Mouse (Mus musculus) lung, postnatal 0 days (tissue): ENCODE measurements around the gene Dkk3.

Source experiments
- CTCF ChIP-seq: IDR thresholded peaks from 2 replicates; pipeline ENCODE4 v1.5.1; 2016; ENCODE audit warnings: antibody characterized with exemption, mild to moderate bottlenecking
- EP300 ChIP-seq: IDR thresholded peaks from 2 replicates; pipeline ENCODE4 v1.6.1; 2016; ENCODE audit warnings: antibody characterized with exemption, mild to moderate bottlenecking, control low read depth

- TF ChIP-seq CTCF (no peak), EP300 (no peak)
Measured at GRCm38 (mm10) chr7:112144646-112145179, 14.1 kb downstream of the Dkk3 start.
